Mouse (Mus musculus) intestine, embryonic 14.5 days (tissue): ENCODE measurements around the gene Capn10. TPM values are rescaled to one million over a fixed set of nuclear protein-coding genes. Genes with fewer than 3 reads are reported as not detected.

ENCODE experiments used
- ATAC-seq: fragments of 200-750 bp; cut with Nextera tagmentation; replicated peaks from 2 replicates; pipeline ENCODE4 v1.8.0; 2017; ENCODE audit warnings: low read depth, moderate number of reproducible peaks, moderate TSS enrichment, moderate library complexity; ENCODE audit not compliant: low FRiP score, low TSS enrichment
- DNase-seq: peaks from one replicate; pipeline ENCODE4 v3.0.0-alpha.2; 2018; ENCODE audit warnings: low spot score
- H3K27ac ChIP-seq: fragments of 300-500 bp; sonication (generic); 2 replicates; pipeline ENCODE4 v1.5.1; 2014; ENCODE audit warnings: low read depth, mild to moderate bottlenecking, control low read depth
- H3K27me3 ChIP-seq: fragments of 300-500 bp; sonication (generic); replicated peaks from 2 replicates; pipeline ENCODE4 v1.6.1; 2014; ENCODE audit warnings: low read length, control low read depth; ENCODE audit not compliant: control insufficient read depth, insufficient read depth
- H3K36me3 ChIP-seq: fragments of 300-500 bp; sonication (generic); 2 replicates; pipeline ENCODE4 v1.6.1; 2014; ENCODE audit warnings: low read length, control low read depth; ENCODE audit not compliant: control insufficient read depth, insufficient read depth
- H3K4me1 ChIP-seq: fragments of 300-500 bp; sonication (generic); replicated peaks from 2 replicates; pipeline ENCODE4 v1.6.1; 2014; ENCODE audit warnings: low read length, control low read depth, mixed read lengths; ENCODE audit not compliant: control insufficient read depth, insufficient read depth
- H3K4me2 ChIP-seq: fragments of 300-500 bp; sonication (generic); 2 replicates; pipeline ENCODE4 v1.6.1; 2014; ENCODE audit warnings: low read length
- H3K4me3 ChIP-seq: fragments of 300-500 bp; sonication (generic); 2 replicates; pipeline ENCODE4 v1.5.1; 2014; ENCODE audit warnings: low read depth, low read length, control low read depth, mixed read lengths
- H3K9ac ChIP-seq: fragments of 300-500 bp; sonication (generic); 2 replicates; pipeline ENCODE4 v1.6.1; 2014; ENCODE audit warnings: mild to moderate bottlenecking, low read length
- H3K9me3 ChIP-seq: fragments of 300-500 bp; sonication (generic); 2 replicates; pipeline ENCODE4 v1.6.1; 2016; ENCODE audit warnings: low read length, control low read depth; ENCODE audit not compliant: control insufficient read depth
- WGBS: fragments of 180-500 bp; shearing (Covaris S2); extraction: QIAGEN DNeasy Blood & Tissue Kit; methylation state at CpG from one replicate; pipeline ENCODE4 v1.1.7; 2014; 5-methylcytosine and 5-hydroxymethylcytosine counted together
- polyA plus RNA-seq: library from polyadenylated mRNA; unstranded; fragments of >200 nt; fragmentation: Nextera tagmentation; extraction: Ambion mirVana; gene quantifications from 2 replicates; pipeline ENCODE4 v1.2.1, GENCODE M21; 2014

Capn10 gene
- polyA plus RNA-seq, 1 experiment from 2014 or later, result 26.5 TPM

- WGBS, result 50% methylated on average over 1 of the region's 1 CpGs
- H3K27me3 ChIP-seq, result no peaks in the 10 kb centered on the region
- peak overlapping the region; percentile 79 for H3K9ac ChIP-seq
- peaks cover 32% of the 10 kb centered on the region for H3K36me3 ChIP-seq
- peak overlapping the region; percentile 72 for H3K4me3 ChIP-seq
- H3K4me1 ChIP-seq, result peaks cover 25% of the 10 kb centered on the region
- H3K9me3 ChIP-seq, result no peaks in the 10 kb centered on the region
- H3K4me2 ChIP-seq, result peak overlapping the region; percentile 59
- ATAC-seq (no peak), DNase-seq (no peak)
- no peak overlapping the region for H3K27ac ChIP-seq
Measured at GRCm38 (mm10) chr1:92912286-92912685, 21.9 kb upstream of the Capn10 start.

GRCm38 (mm10) chr1:92914239-92914638 is 19.9 kb upstream of the Capn10 start:
- Histone ChIP-seq H3K36me3 (peaks cover 52% of the 10 kb centered on the region), H3K27ac (no peak overlapping the region), H3K9ac (no peak overlapping the region), H3K4me2 (no peak overlapping the region), H3K4me1 (peaks cover 19% of the 10 kb centered on the region), H3K9me3 (no peaks in the 10 kb centered on the region), H3K4me3 (no peak overlapping the region), H3K27me3 (no peaks in the 10 kb centered on the region)
- ATAC-seq, result no peak
- DNase-seq, result no peak
- 70% methylated on average over 4 of the region's 4 CpGs for WGBS

GRCm38 (mm10) chr1:92914993-92915392 is 19.2 kb upstream of the Capn10 start:
- Histone ChIP-seq H3K36me3 (peaks cover 59% of the 10 kb centered on the region), H3K27me3 (no peaks in the 10 kb centered on the region), H3K27ac (no peak overlapping the region), H3K4me2 (no peak overlapping the region), H3K9me3 (no peaks in the 10 kb centered on the region), H3K9ac (no peak overlapping the region), H3K4me3 (no peak overlapping the region), H3K4me1 (peaks cover 14% of the 10 kb centered on the region)
- ATAC-seq, result no peak
- DNase-seq, result no peak
- 96% methylated on average over 11 of the region's 11 CpGs for WGBS

- Histone ChIP-seq H3K4me2 (no peak overlapping the region), H3K4me1 (peaks cover 9% of the 10 kb centered on the region), H3K27me3 (no peaks in the 10 kb centered on the region), H3K36me3 (peaks cover 70% of the 10 kb centered on the region), H3K4me3 (no peak overlapping the region), H3K9ac (no peak overlapping the region), H3K9me3 (no peaks in the 10 kb centered on the region), H3K27ac (no peak overlapping the region)
- 94% methylated on average over 9 of the region's 9 CpGs for WGBS
- no peak for ATAC-seq
- no peak for DNase-seq
Measured at GRCm38 (mm10) chr1:92916725-92917124, 17.5 kb upstream of the Capn10 start.

GRCm38 (mm10) chr1:92919151-92919550 is 15.0 kb upstream of the Capn10 start:
- peaks cover 67% of the 10 kb centered on the region for H3K36me3 ChIP-seq
- H3K4me2 ChIP-seq, result no peak overlapping the region
- H3K27ac ChIP-seq, result no peak overlapping the region
- no peaks in the 10 kb centered on the region for H3K9me3 ChIP-seq
- no peak overlapping the region for H3K4me3 ChIP-seq
- no peak for DNase-seq
- WGBS, result 95% methylated on average over 11 of the region's 11 CpGs
- H3K9ac ChIP-seq, result no peak overlapping the region
- H3K4me1 ChIP-seq, result no peaks in the 10 kb centered on the region
- ATAC-seq, result no peak
- no peaks in the 10 kb centered on the region for H3K27me3 ChIP-seq

GRCm38 (mm10) chr1:92919775-92920174 is 14.4 kb upstream of the Capn10 start:
- DNase-seq, result no peak
- no peak overlapping the region for H3K9ac ChIP-seq
- H3K36me3 ChIP-seq, result peaks cover 63% of the 10 kb centered on the region
- H3K27ac ChIP-seq, result no peak overlapping the region
- 84% methylated on average over 12 of the region's 12 CpGs for WGBS
- no peaks in the 10 kb centered on the region for H3K9me3 ChIP-seq
- no peaks in the 10 kb centered on the region for H3K4me1 ChIP-seq
- no peak overlapping the region for H3K4me3 ChIP-seq
- H3K27me3 ChIP-seq, result no peaks in the 10 kb centered on the region
- H3K4me2 ChIP-seq, result no peak overlapping the region
- ATAC-seq, result no peak

- ATAC-seq (peak; percentile 65), DNase-seq (no peak)
- no peaks in the 10 kb centered on the region for H3K4me1 ChIP-seq
- H3K27ac ChIP-seq, result no peak overlapping the region
- no peak overlapping the region for H3K9ac ChIP-seq
- H3K36me3 ChIP-seq, result peaks cover 54% of the 10 kb centered on the region
- WGBS, result 86% methylated on average over 7 of the region's 7 CpGs
- no peak overlapping the region for H3K4me3 ChIP-seq
- no peaks in the 10 kb centered on the region for H3K9me3 ChIP-seq
- H3K4me2 ChIP-seq, result no peak overlapping the region
- H3K27me3 ChIP-seq, result no peaks in the 10 kb centered on the region
Measured at GRCm38 (mm10) chr1:92920474-92921200, 13.5 kb upstream of the Capn10 start.

- DNase-seq (no peak), ATAC-seq (no peak)
- H3K27me3 ChIP-seq, result no peaks in the 10 kb centered on the region
- H3K4me1 ChIP-seq, result no peaks in the 10 kb centered on the region
- H3K27ac ChIP-seq, result no peak overlapping the region
- peaks cover 46% of the 10 kb centered on the region for H3K36me3 ChIP-seq
- H3K4me3 ChIP-seq, result no peak overlapping the region
- no peak overlapping the region for H3K9ac ChIP-seq
- no peaks in the 10 kb centered on the region for H3K9me3 ChIP-seq
- H3K4me2 ChIP-seq, result no peak overlapping the region
- WGBS, result 90% methylated on average over 4 of the region's 4 CpGs
Measured at GRCm38 (mm10) chr1:92921496-92921895, 12.7 kb upstream of the Capn10 start.

GRCm38 (mm10) chr1:92930171-92930706 is 3.9 kb upstream of the Capn10 start:
- ATAC-seq, result no peak
- Histone ChIP-seq H3K9me3 (peaks cover 5% of the 10 kb centered on the region; the same call in 1 of the 2 replicates), H3K4me1 (peaks cover 5% of the 10 kb centered on the region), H3K9ac (no peak overlapping the region), H3K36me3 (no peaks in the 10 kb centered on the region), H3K27me3 (no peaks in the 10 kb centered on the region), H3K4me3 (no peak overlapping the region), H3K27ac (no peak overlapping the region), H3K4me2 (no peak overlapping the region)
- no peak for DNase-seq
- WGBS, result 14% methylated on average over 1 of the region's 1 CpGs
